Mouse (Mus musculus): Measurements from ENCODE around the gene Il1rn. TPM values are rescaled to one million over a fixed set of nuclear protein-coding genes. Genes with fewer than 3 reads are reported as not detected.

Il1rn gene
- polyA plus RNA-seq, 1 experiment = 14.0 TPM

DNA sequence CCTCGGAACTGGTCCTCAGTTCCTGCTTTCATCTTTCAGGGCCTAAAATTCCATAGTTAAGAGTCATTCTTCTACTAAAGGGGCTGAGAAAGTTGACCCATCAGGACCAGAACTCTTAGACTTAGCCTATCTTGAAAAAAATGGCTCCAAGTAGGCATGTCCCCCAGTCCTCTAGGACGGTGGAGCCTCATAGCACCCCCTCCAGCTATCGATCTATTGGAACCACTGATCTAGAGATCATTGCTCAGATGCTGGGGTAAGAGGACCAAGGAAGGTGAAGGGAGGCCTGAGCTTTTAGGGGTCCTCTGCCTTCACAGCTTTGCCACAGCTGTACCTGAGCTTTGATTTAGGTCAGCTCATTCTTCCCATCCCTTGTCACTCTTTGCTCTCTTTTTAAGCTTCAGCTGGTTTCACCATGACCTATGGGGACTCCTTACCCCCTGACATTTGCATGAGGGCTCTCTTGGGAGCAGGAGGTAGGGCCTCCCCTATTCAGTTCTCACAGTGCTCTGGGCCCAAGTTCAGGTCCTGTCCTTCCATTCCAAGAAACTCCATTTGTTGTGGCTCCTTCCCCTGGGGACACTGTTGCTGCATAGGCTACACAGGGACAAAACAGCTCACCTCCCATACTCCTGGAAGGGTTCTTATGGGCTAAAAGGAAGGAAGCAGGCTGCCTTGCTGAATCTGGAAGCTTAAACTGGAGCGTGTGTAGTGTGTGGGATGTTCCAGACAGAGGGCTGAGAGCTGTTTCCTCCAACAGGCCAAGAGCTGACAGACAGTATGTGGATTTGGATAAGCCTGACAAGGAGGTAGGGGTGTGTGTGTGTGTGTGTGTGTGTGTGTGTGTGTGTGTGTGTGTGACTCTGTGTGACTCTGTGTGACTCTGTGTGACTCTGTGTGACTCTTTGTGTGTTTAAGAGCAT lies 51.0 kb downstream of the Il1rn start:
- Histone ChIP-seq H3K4me1 (ENCODE audit: control insufficient read depth, insufficient read depth, low read length) (no peaks in the 10 kb centered on the region), H3K4me3 (replicated peaks; ENCODE audit: extremely low read depth, low read depth, low read length) (no peak overlapping the region)
- WGBS = 73% methylated on average over 4 of the region's 4 CpGs
- no peak for DNase-seq
- TF ChIP-seq POLR2A (IDR thresholded peaks at IDR 0.05; ENCODE audit: borderline replicate concordance, extremely low read depth, low read depth, low read length) = no peak
- no peak for TF ChIP-seq CTCF (IDR thresholded peaks at IDR 0.05; ENCODE audit: insufficient read depth, low read length)

DNA sequence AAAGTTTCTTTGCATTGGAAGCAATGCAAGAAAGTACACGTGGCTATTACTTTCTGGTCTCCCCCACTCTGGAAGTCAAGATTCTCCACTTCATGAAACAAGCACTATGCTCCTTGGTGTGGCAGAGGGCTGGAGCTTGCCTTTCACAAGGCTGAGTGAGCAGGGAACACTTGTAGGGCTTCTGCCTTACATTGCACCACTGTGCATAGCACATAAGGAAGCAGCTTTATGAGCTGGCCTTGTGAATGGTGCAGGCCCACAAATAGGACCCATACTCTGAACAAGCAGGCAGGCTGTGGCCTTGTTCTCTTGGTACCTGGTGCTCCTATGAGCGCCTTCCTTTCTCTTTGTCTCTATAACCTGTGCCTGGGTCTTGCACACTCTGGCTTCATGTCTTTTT lies 56.6 kb downstream of the Il1rn start:
- TF ChIP-seq CTCF (IDR thresholded peaks at IDR 0.05; ENCODE audit: insufficient read depth, low read length) = no peak
- no peak for TF ChIP-seq POLR2A (IDR thresholded peaks at IDR 0.05; ENCODE audit: borderline replicate concordance, extremely low read depth, low read depth, low read length)
- DNase-seq = no peak
- Histone ChIP-seq H3K4me1 (ENCODE audit: control insufficient read depth, insufficient read depth, low read length) (no peaks in the 10 kb centered on the region), H3K4me3 (replicated peaks; ENCODE audit: extremely low read depth, low read depth, low read length) (no peak overlapping the region)
- 74% methylated on average over 2 of the region's 2 CpGs for WGBS

DNA sequence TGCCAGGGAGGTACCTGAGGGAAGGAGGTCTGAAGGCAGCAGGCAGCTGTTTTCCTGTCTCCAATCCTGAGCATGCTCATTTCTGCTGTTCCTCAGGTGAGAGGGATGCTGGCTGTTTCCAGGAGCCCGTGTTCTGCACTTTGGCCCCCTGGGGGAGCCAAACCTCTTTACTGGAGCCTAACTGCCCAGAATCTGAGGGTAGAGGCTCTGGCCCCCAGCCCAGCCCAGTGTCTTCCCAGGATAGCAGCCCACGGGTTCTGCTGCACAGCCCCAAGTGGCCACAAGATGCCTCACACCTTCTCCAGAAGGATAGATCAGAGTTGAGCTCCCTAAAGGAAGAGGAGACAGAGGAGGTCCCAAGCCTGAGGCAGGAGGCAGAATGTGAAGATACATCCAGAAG lies 60.5 kb downstream of the Il1rn start:
- no peak for TF ChIP-seq POLR2A (IDR thresholded peaks at IDR 0.05; ENCODE audit: borderline replicate concordance, extremely low read depth, low read depth, low read length)
- TF ChIP-seq CTCF (IDR thresholded peaks at IDR 0.05; ENCODE audit: insufficient read depth, low read length) = no peak
- WGBS = 18% methylated on average over 2 of the region's 2 CpGs
- DNase-seq = no peak
- Histone ChIP-seq H3K4me3 (replicated peaks; ENCODE audit: extremely low read depth, low read depth, low read length) (no peak overlapping the region), H3K4me1 (ENCODE audit: control insufficient read depth, insufficient read depth, low read length) (no peaks in the 10 kb centered on the region)

DNA sequence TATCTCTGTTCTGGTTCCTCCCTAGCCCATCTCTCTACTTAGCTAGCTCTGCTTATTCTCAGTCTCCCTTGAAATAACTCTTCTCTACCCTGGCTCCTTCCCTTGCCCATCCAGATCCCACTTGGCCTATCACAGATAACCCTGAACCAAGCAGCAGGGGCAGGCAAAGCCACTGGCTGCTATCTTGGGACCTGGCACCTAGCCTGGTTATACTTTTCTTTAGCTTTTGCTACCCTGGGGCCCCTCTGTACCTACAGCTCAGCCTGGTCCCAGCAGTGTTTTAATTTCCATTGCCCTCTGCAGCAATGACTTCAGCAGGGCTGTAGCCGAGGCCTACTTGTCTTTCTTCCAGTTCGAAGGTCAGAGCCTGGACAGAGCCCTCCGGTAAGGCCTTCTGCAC lies 64.1 kb downstream of the Il1rn start:
- Histone ChIP-seq H3K4me3 (replicated peaks; ENCODE audit: extremely low read depth, low read depth, low read length) (no peak overlapping the region), H3K4me1 (ENCODE audit: control insufficient read depth, insufficient read depth, low read length) (peaks cover 3% of the 10 kb centered on the region; the same call in 1 of the 2 replicates)
- TF ChIP-seq POLR2A (IDR thresholded peaks at IDR 0.05; ENCODE audit: borderline replicate concordance, extremely low read depth, low read depth, low read length) = no peak
- no peak for TF ChIP-seq CTCF (IDR thresholded peaks at IDR 0.05; ENCODE audit: insufficient read depth, low read length)
- 82% methylated on average over 3 of the region's 3 CpGs for WGBS
- no peak for DNase-seq

Other genes starting within 250 kb of the Il1rn start
- gene Tbpl2, start 240.3 kb upstream of the Il1rn start, polyA plus RNA-seq (2012; rRNA removed) = not detected in 2 replicates
- 3.8 TPM in 1 of 2 replicates, not detected in the other for gene Il1f8, start 183.7 kb upstream of the Il1rn start, polyA plus RNA-seq (2012; rRNA removed)
- gene Il1f9, start 150.4 kb upstream of the Il1rn start, polyA plus RNA-seq (2012; rRNA removed) = 0.46 and 4.0 TPM in 2 replicates
- 7.4 TPM in 1 of 2 replicates, not detected in the other for gene Il1f6, start 121.4 kb upstream of the Il1rn start, polyA plus RNA-seq (2012; rRNA removed)
- gene Il1f5, start 59.9 kb upstream of the Il1rn start, polyA plus RNA-seq (2012; rRNA removed) = 7.1 TPM in 1 of 2 replicates, not detected in the other
- gene Il1f10, start 45.7 kb upstream of the Il1rn start, polyA plus RNA-seq (2012; rRNA removed) = not detected in 2 replicates
- gene Psd4, start 30.7 kb downstream of the Il1rn start, polyA plus RNA-seq (2012; rRNA removed) = 7.8 and 12.3 TPM in 2 replicates
- gene Pax8, start 138.7 kb downstream of the Il1rn start, polyA plus RNA-seq (2012; rRNA removed) = not detected in 2 replicates